Mouse (Mus musculus): Measurements from ENCODE around the gene Uvssa.

DNA sequence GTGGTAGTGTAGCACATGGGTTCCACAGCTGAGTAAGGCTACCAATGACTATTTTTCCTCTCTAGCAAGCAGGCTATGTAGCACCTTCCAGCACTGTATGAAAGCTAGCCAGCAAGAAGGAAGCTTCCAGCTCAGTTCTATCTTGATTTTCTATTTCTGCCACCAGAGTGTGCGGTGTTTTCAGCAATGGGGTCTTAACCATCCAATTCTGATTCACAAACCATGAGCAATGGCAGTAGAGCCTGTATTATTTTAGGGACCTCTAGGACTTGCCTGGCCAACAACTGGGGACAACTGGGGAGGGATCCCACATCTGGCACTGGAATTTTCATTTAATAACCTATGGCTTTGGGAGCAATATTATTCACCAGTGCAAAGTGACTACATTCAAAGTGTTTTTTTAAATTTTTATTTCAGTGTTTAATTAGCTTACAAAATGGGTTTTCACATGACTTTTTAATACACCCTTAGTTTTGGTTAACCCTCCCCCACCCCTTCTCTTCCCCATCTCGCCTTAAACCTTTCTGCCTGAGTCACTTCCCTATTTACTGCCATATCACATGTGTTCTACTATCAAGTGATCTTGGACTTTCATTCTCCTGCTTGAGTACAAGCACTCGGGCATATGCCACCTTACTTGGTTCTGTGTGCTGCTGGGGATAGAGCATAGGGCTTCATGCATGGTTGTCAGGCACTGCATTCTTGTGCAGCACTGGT is 26.6 kb upstream of the Uvssa start:
- TF ChIP-seq GATA1 (IDR thresholded peaks at IDR 0.05; ENCODE audit: low read length) (no peak), TAL1 (IDR thresholded peaks at IDR 0.05; ENCODE audit: low read length) (no peak)
